Mouse (Mus musculus): ENCODE measurements around the gene Dennd1b. TPM values are rescaled to one million over a fixed set of nuclear protein-coding genes. Genes with fewer than 3 reads are reported as not detected.

Gene Dennd1b
- total RNA-seq, 2 experiments from 2014 or later = 25.6 to 26.1 TPM

GRCm38 (mm10) chr1:139067210-139067609, 104.0 kb downstream of the Dennd1b start:
- intact Hi-C loops (cut with DNase I) = no loop called here
- no peak for DNase-seq

GRCm38 (mm10) chr1:139071015-139071414, 107.8 kb downstream of the Dennd1b start:
- DNase-seq = no peak
- intact Hi-C loops (cut with DNase I) = no loop called here

GRCm38 (mm10) chr1:139075671-139076070, 112.4 kb downstream of the Dennd1b start:
- DNase-seq = no peak
- intact Hi-C loops (cut with DNase I) = loop anchor here (5.0 kb wide), 1 partner anchor 113 kb away; the partner anchor contains the start of gene Dennd1b

DNA sequence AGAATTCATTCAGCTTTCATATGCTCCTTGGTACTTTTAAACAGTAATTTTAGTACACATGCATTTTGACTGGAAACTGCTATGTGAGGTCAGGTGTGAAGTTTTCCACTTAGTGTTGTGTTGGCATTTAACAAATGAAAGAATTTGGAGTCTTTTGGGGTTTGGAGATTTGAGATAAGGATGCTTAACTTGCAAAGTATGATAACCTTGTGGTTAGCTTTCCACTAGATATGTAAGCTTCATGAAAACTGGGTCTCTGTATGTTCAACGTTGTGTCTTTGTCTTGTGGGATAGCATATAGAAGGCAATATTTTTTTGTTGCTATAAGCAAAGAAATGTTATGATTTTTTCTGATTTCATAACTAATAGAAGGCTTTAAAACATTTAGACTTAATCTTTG, 114.8 kb downstream of the Dennd1b start:
- no peak for DNase-seq
- intact Hi-C loops (cut with DNase I) = loop anchor here (5.0 kb wide), 1 partner anchor 116 kb away; the partner anchor contains the start of gene Dennd1b

DNA sequence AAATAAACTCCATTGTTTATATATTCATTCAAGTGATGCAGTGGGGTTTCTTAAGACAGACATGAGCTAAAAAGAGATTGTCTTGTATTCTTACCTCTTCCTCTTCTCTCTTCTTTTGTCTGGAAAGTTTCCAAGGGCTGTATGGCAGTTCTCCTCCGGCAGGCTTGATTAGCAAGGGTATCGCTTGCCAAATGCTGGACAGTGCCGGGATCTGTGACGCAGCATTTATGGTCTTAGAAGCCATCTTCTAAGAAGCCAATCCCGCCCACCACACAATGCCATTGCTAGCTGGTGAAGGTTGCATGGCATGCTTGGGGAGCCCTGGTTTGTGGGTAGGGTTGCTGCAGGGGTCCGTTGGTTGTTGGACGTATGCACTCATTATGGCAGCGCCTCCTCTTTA, 115.8 kb downstream of the Dennd1b start:
- peak; percentile 15 to 17 for DNase-seq
- intact Hi-C loops (cut with DNase I) = loop anchor here (5.0 kb wide), 1 partner anchor 117 kb away; the partner anchor contains the start of gene Dennd1b

- intact Hi-C loops (cut with DNase I) = loop anchor here (5.0 kb wide), 1 partner anchor 117 kb away; the partner anchor contains the start of gene Dennd1b
- peak; percentile 8 to 14 for DNase-seq
These were observed 116.3 kb downstream of the Dennd1b start for GRCm38 (mm10) chr1:139079523-139079922.

DNA sequence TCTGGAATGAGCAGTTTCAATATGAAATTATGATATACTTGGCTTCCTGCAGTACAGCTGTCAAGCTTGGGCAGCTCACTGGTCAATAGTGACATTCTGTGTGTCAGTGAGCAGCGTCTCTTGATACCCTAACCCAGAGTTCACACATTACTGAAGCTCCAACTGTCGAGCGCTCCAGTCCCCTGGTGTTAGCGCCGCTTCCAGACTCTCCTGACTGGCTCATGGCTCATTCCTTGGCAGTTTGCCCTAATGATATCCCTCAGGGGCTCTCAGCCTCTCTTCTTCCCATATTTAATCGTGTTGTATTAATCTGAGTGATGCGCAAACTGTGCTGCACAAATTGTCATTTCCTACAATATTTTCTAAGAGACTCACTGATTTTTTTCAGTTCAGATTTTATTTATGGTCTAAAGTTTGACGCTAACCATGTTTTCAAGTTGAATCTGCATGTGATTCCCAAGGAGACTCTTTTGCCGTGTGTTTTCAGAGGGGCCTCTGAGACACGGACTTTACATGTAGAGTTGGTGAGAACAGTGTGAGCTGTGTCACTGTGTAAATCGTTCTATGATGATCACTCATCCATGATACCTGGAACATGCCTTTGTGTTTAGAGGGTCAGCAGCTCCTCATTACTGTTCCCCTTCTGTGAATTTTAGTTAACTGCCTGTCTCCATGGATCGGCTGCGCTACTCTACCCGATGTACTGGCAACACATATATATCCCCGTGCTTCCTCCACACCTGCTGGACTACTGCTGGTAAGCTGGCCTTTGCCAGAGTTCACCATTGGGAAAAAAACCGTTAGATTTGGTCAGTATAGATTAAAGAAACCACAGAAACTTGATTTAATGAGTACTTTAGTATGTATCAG, 117.5 kb downstream of the Dennd1b start:
- intact Hi-C loops (cut with DNase I) = loop anchor here (5.0 kb wide), 3 partner anchors 168 to 753 kb away; partner anchors contain the start of gene 2310009B15Rik
- DNase-seq = peak; percentile 57 to 64

- intact Hi-C loops (cut with DNase I) = loop anchor here (2.0 to 5.0 kb wide), 4 partner anchors 171 to 756 kb away; partner anchors contain the start of gene 2310009B15Rik
- peak in 1 of 2 experiments; percentile 12 for DNase-seq
These were observed 120.1 kb downstream of the Dennd1b start for GRCm38 (mm10) chr1:139083382-139083781.

- intact Hi-C loops (cut with DNase I) = no loop called here
- DNase-seq = no peak
These were observed 124.3 kb downstream of the Dennd1b start for GRCm38 (mm10) chr1:139087564-139087963.

DNA sequence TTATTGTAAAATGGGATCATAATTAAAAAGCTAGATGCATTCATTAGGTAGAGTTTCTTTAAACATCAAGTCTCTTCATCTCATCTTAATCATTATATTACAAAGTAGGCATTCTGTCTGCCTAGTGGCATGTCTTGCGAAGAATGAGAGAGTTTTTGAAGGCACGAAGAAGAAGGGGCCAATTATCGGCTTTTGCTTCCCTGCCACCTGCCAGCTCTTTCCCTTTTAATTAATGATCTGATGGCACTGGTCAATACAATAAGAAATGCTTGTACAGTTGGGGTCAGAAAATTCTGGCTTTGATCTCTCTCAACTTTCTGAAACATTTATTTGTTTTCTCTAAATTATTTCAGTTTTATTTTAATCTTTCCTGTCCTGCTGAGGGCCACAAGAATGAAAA, 127.5 kb downstream of the Dennd1b start:
- intact Hi-C loops (cut with DNase I) = no loop called here
- no peak for DNase-seq

- no peak for DNase-seq
- intact Hi-C loops (cut with DNase I) = no loop called here
These were observed 128.5 kb downstream of the Dennd1b start for GRCm38 (mm10) chr1:139091701-139092100.

DNA sequence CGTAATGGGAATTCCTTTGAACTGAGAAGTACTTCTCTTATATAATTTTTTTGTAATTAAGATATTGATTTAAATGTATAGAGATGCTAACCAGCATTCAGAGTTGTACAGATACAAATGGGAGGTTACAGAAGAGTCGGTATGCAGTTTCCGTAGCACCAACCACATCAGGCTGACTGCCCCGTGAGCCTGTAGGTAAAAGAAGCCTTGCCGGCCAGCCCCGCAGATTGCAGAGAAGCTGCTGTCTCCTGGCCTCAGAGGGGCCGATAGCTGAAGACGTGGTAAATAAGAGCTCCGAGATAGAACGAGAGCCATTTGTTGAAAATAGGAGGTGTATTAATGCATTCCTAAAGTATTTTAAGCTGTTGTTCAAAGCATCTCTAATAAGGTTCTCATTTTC, 128.9 kb downstream of the Dennd1b start:
- no peak for DNase-seq
- intact Hi-C loops (cut with DNase I) = no loop called here

DNA sequence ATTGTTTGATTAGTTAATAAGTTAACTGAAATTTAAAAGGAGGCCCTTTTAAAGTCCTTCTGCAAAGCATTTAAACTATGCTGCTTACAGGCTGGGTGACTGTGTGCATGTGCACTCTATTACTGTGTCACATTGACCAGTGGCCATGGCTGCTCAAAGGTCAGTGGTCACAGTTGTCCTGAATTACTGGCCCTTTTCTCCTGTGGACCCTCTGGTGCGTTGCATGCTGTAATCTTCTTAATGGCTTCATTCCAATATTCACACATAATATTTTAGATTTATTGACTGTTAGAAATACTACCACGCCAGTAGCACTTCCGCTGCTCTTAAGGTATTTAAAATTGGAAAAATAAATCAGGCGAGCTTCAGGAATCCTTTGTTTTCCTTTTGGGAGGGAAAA, 129.5 kb downstream of the Dennd1b start:
- intact Hi-C loops (cut with DNase I) = no loop called here

DNA sequence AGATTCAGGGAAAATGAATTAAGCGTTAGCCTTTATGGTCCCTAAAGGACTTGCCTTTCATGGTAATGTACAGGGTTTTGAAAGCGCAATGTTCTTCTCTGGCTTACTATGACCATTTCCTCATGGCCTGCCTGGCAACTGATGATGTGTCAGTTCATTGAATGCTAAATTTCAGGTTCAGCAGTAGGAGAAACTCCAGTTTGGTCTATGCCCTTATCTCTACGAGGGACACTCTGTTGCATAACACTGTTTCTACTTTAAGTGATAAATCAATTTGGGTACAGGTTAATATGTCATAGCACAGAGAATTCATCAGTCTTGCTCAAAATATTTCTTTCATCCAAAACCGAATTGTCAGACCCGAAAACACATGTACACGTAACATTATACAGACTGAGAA, 133.1 kb downstream of the Dennd1b start:
- no peak for DNase-seq
- intact Hi-C loops (cut with DNase I) = no loop called here

More for the DNA sequence above, 129.5 kb downstream of the Dennd1b start:
- no peak for DNase-seq

GRCm38 (mm10) chr1:139098088-139098487, 134.9 kb downstream of the Dennd1b start:
- intact Hi-C loops (cut with DNase I) = no loop called here
- DNase-seq = no peak

- DNase-seq = no peak
- intact Hi-C loops (cut with DNase I) = no loop called here
These were observed 138.5 kb downstream of the Dennd1b start for GRCm38 (mm10) chr1:139101725-139102124.

GRCm38 (mm10) chr1:139108251-139108650, 145.0 kb downstream of the Dennd1b start:
- intact Hi-C loops (cut with DNase I) = no loop called here
- no peak for DNase-seq

DNA sequence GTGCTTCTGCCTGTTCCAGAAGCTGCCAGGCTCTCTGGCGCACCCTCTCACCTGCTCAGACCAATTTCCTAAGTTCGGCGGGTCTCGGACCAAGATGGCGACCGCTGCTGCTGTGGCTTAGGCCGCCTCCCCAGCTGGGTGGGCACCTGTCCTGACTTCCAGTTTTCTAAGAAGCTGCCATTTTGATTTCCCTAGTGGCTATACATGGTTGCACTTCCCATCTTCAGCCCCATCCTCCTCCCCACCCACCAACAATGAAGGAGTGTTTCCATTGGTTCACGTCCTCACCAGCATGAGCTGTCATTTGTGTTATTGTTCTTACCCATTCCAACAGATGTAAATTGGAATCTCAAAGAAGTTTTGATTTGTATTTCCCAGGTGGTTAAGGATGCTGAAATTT, 159.4 kb downstream of the Dennd1b start:
- no peak for DNase-seq
- intact Hi-C loops (cut with DNase I) = no loop called here

GRCm38 (mm10) chr1:139139644-139140043, 176.4 kb downstream of the Dennd1b start:
- DNase-seq = no peak

DNA sequence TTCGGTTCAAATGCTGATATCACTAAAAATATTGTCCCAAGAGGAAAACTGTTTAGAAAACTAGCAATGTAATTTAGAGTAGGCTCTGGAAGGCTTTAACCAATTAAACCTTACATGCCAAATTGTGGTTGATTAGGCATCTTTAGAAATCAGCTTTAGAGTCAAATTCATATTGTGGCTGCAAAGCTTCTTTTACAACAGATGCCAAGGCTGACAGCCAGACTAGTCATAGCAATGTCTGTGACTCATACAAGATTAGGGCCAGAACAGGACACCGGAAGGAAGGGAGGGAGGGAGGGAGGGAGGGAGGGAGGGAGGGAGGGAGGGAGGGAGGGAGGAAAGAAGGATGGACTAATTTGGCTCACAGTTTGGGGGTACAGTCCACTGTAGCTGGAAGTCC, 182.3 kb downstream of the Dennd1b start:
- no peak for DNase-seq
- intact Hi-C loops (cut with DNase I) = no loop called here

More at GRCm38 (mm10) chr1:139139644-139140043, 176.4 kb downstream of the Dennd1b start:
- intact Hi-C loops (cut with DNase I) = no loop called here

- intact Hi-C loops (cut with DNase I) = no loop called here
- DNase-seq = no peak
These were observed 183.1 kb downstream of the Dennd1b start for GRCm38 (mm10) chr1:139146306-139146705.

- no peak for DNase-seq
These were observed 189.8 kb downstream of the Dennd1b start for GRCm38 (mm10) chr1:139153006-139153405.

More at GRCm38 (mm10) chr1:139153006-139153405, 189.8 kb downstream of the Dennd1b start:
- intact Hi-C loops (cut with DNase I) = loop anchor here (10.0 kb wide), 1 partner anchor 188 kb away; the partner anchor contains the start of gene Dennd1b

All from heart, postnatal 10 days (tissue).